Mouse (Mus musculus) thymus, postnatal 0 days (tissue): Measurements from ENCODE around the gene Olfr913. TPM values are rescaled to one million over a fixed set of nuclear protein-coding genes. Genes with fewer than 3 reads are reported as not detected.

ENCODE experiments used
- DNase-seq: peaks from one replicate; pipeline ENCODE4 v3.0.0-alpha.2; 2015; ENCODE audit warnings: low spot score
- polyA plus RNA-seq: library from polyadenylated mRNA; unstranded; fragments of >200 nt; fragmentation: Nextera tagmentation; extraction: Ambion mirVana; gene quantifications from 2 replicates; pipeline ENCODE4 v1.2.1, GENCODE M21; 2015

The Olfr913 gene
- not detected in 2 replicates for polyA plus RNA-seq

- DNase-seq: no peak
These were observed at the start of gene Olfr913 for GRCm38 (mm10) chr9:38592459-38592858. Gene Olfr913 (plus strand): TSS chr9:38592759.

DNA sequence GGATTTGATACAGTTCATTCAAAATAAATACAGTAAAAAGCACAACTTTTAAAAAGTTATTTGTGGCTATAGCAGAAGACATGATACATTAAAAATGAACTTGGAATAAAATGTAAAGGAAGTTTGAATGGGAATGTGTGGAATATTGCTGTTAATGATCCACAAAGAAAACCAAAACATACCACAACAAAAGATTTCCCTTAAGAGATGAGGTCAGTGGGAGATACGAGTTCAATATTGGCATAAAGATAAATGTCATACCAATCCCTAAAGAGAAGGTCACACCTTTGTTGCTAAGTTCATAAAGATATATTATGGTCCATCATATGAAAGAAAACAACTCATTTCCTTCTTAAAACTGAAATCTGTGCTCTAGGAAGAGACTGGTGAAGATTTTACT is 12.7 kb upstream of the Olfr913 start, which contains the start of gene Olfr912:
Olfr912 (plus strand) TSS at position 301 of the 400 bp plus-strand sequence.
- DNase-seq: no peak

GRCm38 (mm10) chr9:38591056-38591455 is 1.5 kb upstream of the Olfr913 start:
- no peak for DNase-seq

- DNase-seq: no peak
These were observed 12.2 kb downstream of the Olfr913 start, which contains the start of gene Olfr914 for GRCm38 (mm10) chr9:38604802-38605201. Gene Olfr914 (plus strand): TSS chr9:38605102.

- DNase-seq: no peak
These were observed 39.8 kb downstream of the Olfr913 start for GRCm38 (mm10) chr9:38632406-38632805.

Other genes with a start within 250 kb of the Olfr913 start
- not detected in 2 replicates for gene Olfr898, start 244.3 kb upstream of the Olfr913 start, polyA plus RNA-seq
- not detected in 2 replicates for gene Olfr250, start 225.9 kb upstream of the Olfr913 start, polyA plus RNA-seq
- gene Olfr251, start 215.7 kb upstream of the Olfr913 start, polyA plus RNA-seq: not detected in 2 replicates
- gene Olfr147, start 191.1 kb upstream of the Olfr913 start, polyA plus RNA-seq: not detected in 2 replicates
- gene Olfr901, start 163.3 kb upstream of the Olfr913 start, polyA plus RNA-seq: not detected in 2 replicates
- gene Olfr902, start 145.1 kb upstream of the Olfr913 start, polyA plus RNA-seq: not detected in 2 replicates
- not detected in 2 replicates for gene Olfr904, start 129.6 kb upstream of the Olfr913 start, polyA plus RNA-seq
- gene Olfr905, start 121.7 kb upstream of the Olfr913 start, polyA plus RNA-seq: not detected in 2 replicates
- not detected in 2 replicates for gene Olfr906, start 105.7 kb upstream of the Olfr913 start, polyA plus RNA-seq
- gene Olfr907, start 97.0 kb upstream of the Olfr913 start, polyA plus RNA-seq: not detected in 2 replicates
- not detected in 2 replicates for gene Olfr911-ps1, start 71.2 kb upstream of the Olfr913 start, polyA plus RNA-seq
- not detected in 2 replicates for gene Olfr910, start 54.9 kb upstream of the Olfr913 start, polyA plus RNA-seq
- not detected in 2 replicates for gene Olfr912, start 12.6 kb upstream of the Olfr913 start, polyA plus RNA-seq
- not detected in 2 replicates for gene Olfr914, start 12.3 kb downstream of the Olfr913 start, polyA plus RNA-seq
- not detected in 2 replicates for gene Olfr916, start 67.1 kb downstream of the Olfr913 start, polyA plus RNA-seq
- not detected in 2 replicates for gene Olfr917, start 73.1 kb downstream of the Olfr913 start, polyA plus RNA-seq
- gene Olfr918, start 81.8 kb downstream of the Olfr913 start, polyA plus RNA-seq: not detected in 2 replicates
- gene Olfr919, start 110.9 kb downstream of the Olfr913 start, polyA plus RNA-seq: not detected in 2 replicates
- gene Vwa5a, start 125.5 kb downstream of the Olfr913 start, polyA plus RNA-seq: 33.5 and 37.6 TPM in 2 replicates
- 0.28 and 0.47 TPM in 2 replicates for gene Olfr920, start 159.5 kb downstream of the Olfr913 start, polyA plus RNA-seq
- 0.04 TPM in 1 of 2 replicates, not detected in the other for gene Olfr921, start 180.3 kb downstream of the Olfr913 start, polyA plus RNA-seq
- not detected in 2 replicates for gene Olfr922, start 221.9 kb downstream of the Olfr913 start, polyA plus RNA-seq
- not detected in 2 replicates for gene Olfr923, start 233.8 kb downstream of the Olfr913 start, polyA plus RNA-seq